Mouse (Mus musculus): Measurements from ENCODE around the gene Rfesd. TPM values are rescaled to one million over a fixed set of nuclear protein-coding genes. Genes with fewer than 3 reads are reported as not detected.

Gene Rfesd
- polyA plus RNA-seq, 1 experiment from 2014 or later = 21.2 TPM

- H3K4me1 ChIP-seq (replicated peaks; ENCODE audit: control insufficient read depth, insufficient read depth, low read length) = no peaks in the 10 kb centered on the region
- H3K36me3 ChIP-seq (replicated peaks; ENCODE audit: control insufficient read depth, insufficient read depth) = no peaks in the 10 kb centered on the region
- no peaks in the 10 kb centered on the region for H3K27me3 ChIP-seq (ENCODE audit: control insufficient read depth, insufficient read depth, low read length)
- ATAC-seq (ENCODE audit: low FRiP score) (no peak), DNase-seq (ENCODE audit: low spot score) (no peak)
- H3K4me3 ChIP-seq (replicated peaks; ENCODE audit: low read length) = no peak overlapping the region
- H3K27ac ChIP-seq = no peak overlapping the region
- H3K4me2 ChIP-seq (replicated peaks) = no peak overlapping the region
- no peaks in the 10 kb centered on the region for H3K9me3 ChIP-seq (ENCODE audit: control insufficient read depth, low read length)
- no peak overlapping the region for H3K9ac ChIP-seq
Measured at GRCm38 (mm10) chr13:75955357-75955992, 63.0 kb downstream of the Rfesd start.

Other genes with a start within 250 kb of the Rfesd start
- gene Glrx, start 178.9 kb downstream of the Rfesd start, polyA plus RNA-seq (2014; fragmentation: Nextera tagmentation; extraction: Ambion mirVana) = 76.1 and 78.5 TPM in 2 replicates
- gene Rhobtb3, start 74.8 kb downstream of the Rfesd start, polyA plus RNA-seq (2014; fragmentation: Nextera tagmentation; extraction: Ambion mirVana) = 27.9 and 31.6 TPM in 2 replicates
- gene Spata9, start 51.6 kb downstream of the Rfesd start, polyA plus RNA-seq (2014; fragmentation: Nextera tagmentation; extraction: Ambion mirVana) = 2.3 and 3.4 TPM in 2 replicates
- gene Gpr150, start 38.3 kb upstream of the Rfesd start, polyA plus RNA-seq (2014; fragmentation: Nextera tagmentation; extraction: Ambion mirVana) = 2.9 and 3.0 TPM in 2 replicates
- gene Arsk, start 79.9 kb upstream of the Rfesd start, polyA plus RNA-seq (2014; fragmentation: Nextera tagmentation; extraction: Ambion mirVana) = 4.1 and 4.9 TPM in 2 replicates
- 15.7 and 16.1 TPM in 2 replicates for gene Ttc37, start 80.0 kb upstream of the Rfesd start, polyA plus RNA-seq (2014; fragmentation: Nextera tagmentation; extraction: Ambion mirVana)